Mouse (Mus musculus) embryo, embryonic 10.5 days (tissue): ENCODE measurements at regions not wholly inside any gene's neighbourhood (a gene's known extent, or its start where the extent isn't known, plus 50 kb on each side); places are given as distances from the start of the nearest gene placed in this dataset.

Experiments
- DNase-seq: peaks from one replicate; pipeline ENCODE4 v3.0.0-alpha.2; 2015; ENCODE audit warnings: low spot score

GRCm38 (mm10) chr3:41857446-41857845 is 115.0 kb downstream of the D3Ertd751e start:
- no peak for DNase-seq

- peak; percentile 36 for DNase-seq
Observed at GRCm38 (mm10) chr3:41862674-41863073, 120.3 kb downstream of the D3Ertd751e start.

GRCm38 (mm10) chr3:41908952-41909351 is 166.5 kb downstream of the D3Ertd751e start:
- no peak for DNase-seq

- DNase-seq, result no peak
Observed at GRCm38 (mm10) chr3:41913190-41913589, 170.8 kb downstream of the D3Ertd751e start.

GRCm38 (mm10) chr3:41939843-41940242 is 197.4 kb downstream of the D3Ertd751e start:
- peak; percentile 27 for DNase-seq

- no peak for DNase-seq
Observed at GRCm38 (mm10) chr3:41942964-41943363, 200.6 kb downstream of the D3Ertd751e start.

GRCm38 (mm10) chr3:41949404-41949803 is 207.0 kb downstream of the D3Ertd751e start:
- DNase-seq, result no peak

- DNase-seq, result peak; percentile 66
Observed at GRCm38 (mm10) chr3:41957385-41957784, 215.0 kb downstream of the D3Ertd751e start.

- no peak for DNase-seq
Observed at GRCm38 (mm10) chr3:41960209-41960608, 217.8 kb downstream of the D3Ertd751e start.

- no peak for DNase-seq
Observed at GRCm38 (mm10) chr3:41962923-41963322, 220.5 kb downstream of the D3Ertd751e start.

- no peak for DNase-seq
Observed at GRCm38 (mm10) chr3:42006672-42007265, 264.4 kb downstream of the D3Ertd751e start.

GRCm38 (mm10) chr3:42023187-42023586 is 280.8 kb downstream of the D3Ertd751e start:
- DNase-seq, result no peak

GRCm38 (mm10) chr3:42039632-42040031 is 297.2 kb downstream of the D3Ertd751e start:
- peak; percentile 4 for DNase-seq

GRCm38 (mm10) chr3:42040270-42040812 is 297.9 kb downstream of the D3Ertd751e start:
- no peak for DNase-seq

- no peak for DNase-seq
Observed at GRCm38 (mm10) chr3:42040959-42041358, 298.5 kb downstream of the D3Ertd751e start.

GRCm38 (mm10) chr3:42057286-42057868 is 315.0 kb downstream of the D3Ertd751e start:
- DNase-seq, result no peak

GRCm38 (mm10) chr3:42065093-42065935 is 322.9 kb downstream of the D3Ertd751e start:
- DNase-seq, result peak; percentile 35

- DNase-seq, result peak; percentile 20
Observed at GRCm38 (mm10) chr3:42065962-42066361, 323.6 kb downstream of the D3Ertd751e start.

GRCm38 (mm10) chr3:42067036-42067435 is 324.6 kb downstream of the D3Ertd751e start:
- no peak for DNase-seq

- DNase-seq, result peak; percentile 79
Observed at GRCm38 (mm10) chr3:42074532-42075287, 332.3 kb downstream of the D3Ertd751e start.

GRCm38 (mm10) chr3:42110976-42111847 is 368.8 kb downstream of the D3Ertd751e start:
- peak; percentile 77 for DNase-seq
